Mouse (Mus musculus): ENCODE measurements around the gene Mycbp2.

The Mycbp2 gene

DNA sequence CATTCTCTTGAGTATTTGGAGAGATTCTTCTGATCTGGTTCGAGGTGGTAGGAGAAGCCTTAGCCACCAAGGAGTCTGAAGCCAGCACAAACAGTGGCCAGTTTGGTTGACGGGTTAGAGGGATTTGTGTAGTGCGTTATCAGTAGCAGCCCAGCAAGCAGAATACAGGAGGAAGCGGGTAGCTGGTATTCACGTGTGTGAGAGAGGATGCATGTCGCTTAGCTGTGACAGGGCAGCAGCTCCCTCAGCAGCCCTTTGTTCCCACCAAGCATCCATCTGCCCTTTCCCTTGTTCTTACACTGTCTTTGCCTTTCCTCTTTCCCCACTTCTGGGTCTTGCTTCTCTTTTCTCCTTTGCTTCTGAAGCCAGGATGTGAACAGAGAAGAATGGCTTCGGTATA is 271.4 kb downstream of the Mycbp2 start:
- DNase-seq (ENCODE audit: extremely low read depth, low read depth) = no peak

DNA sequence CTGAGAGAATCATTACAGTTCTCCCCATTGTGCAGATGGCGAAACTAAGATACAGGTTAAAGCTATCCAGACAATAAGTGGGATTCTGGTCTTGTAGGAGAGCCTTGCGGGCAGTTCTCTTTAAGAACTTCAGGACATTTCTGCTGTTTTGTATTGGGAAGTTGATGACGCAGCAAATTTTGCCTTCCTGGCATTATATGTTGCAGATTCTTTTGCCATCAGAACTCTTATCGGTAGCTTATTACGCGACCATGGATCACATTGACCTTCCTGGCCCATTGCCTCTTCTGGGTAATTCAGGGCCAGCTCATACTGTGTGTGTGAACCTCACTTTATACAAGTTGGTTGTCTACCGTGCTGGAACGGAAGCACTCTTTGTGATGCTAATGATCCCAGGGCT is 272.8 kb downstream of the Mycbp2 start:
- DNase-seq (ENCODE audit: extremely low read depth, low read depth) = no peak

DNA sequence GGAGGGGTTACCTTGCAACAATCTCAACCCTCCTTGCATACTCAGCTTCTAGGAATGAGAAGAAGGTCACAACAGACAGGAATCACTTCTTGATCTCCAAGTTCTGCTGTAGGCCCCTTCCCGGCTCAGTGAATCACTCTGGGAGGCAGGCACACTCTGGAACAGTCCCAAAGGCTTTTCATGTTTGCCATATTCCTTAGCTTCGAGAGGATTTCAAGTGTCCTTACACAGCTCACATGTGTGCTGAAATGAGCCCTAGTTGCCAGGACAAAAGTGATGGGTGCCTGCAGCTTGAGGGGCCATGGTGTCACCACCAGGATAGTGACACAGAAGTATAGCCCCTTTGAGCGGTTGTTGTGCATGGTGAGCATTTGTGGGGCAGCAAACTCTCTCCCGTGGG is 273.9 kb downstream of the Mycbp2 start:
- DNase-seq (ENCODE audit: extremely low read depth, low read depth) = no peak

DNA sequence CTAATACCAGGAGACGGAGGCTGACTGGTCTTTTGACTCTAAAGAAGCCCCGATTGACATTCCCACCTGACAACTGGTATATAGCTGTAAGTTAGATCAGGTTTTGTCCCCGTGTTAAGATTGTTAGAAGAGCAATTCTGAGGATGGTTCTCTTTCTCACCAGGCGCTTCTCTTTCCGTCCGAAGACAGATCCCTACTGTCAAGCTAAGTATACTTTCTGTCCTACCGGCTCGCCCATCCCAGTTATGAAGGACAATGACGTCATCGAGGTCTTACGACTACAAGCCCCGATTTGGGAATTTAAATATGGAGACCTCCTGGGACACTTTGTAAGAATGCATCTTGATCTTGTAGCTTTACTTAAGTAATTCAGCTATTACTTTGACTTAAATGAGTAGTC is 275.1 kb downstream of the Mycbp2 start:
- no peak for DNase-seq (ENCODE audit: extremely low read depth, low read depth)

DNA sequence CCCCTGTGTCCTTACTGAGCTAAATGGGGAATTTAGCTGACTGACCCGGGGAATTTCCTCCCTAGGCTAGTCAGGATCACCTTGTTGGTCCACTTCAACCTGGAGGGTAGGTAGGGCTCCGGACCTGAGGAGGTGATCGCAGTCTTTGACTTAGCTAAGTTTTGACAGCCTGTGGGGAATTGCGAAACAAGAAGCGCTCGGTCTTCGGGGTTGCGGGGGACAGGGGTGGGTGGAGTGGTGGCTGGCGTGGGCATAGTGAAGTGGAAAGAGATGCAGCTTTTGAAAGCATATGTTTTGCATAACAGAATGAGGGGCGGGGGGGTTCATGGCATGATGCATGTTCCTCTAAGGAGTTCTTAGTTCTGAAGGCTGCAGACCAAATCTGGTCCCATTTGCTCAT is 275.8 kb downstream of the Mycbp2 start:
- DNase-seq (ENCODE audit: extremely low read depth, low read depth) = no peak

DNA sequence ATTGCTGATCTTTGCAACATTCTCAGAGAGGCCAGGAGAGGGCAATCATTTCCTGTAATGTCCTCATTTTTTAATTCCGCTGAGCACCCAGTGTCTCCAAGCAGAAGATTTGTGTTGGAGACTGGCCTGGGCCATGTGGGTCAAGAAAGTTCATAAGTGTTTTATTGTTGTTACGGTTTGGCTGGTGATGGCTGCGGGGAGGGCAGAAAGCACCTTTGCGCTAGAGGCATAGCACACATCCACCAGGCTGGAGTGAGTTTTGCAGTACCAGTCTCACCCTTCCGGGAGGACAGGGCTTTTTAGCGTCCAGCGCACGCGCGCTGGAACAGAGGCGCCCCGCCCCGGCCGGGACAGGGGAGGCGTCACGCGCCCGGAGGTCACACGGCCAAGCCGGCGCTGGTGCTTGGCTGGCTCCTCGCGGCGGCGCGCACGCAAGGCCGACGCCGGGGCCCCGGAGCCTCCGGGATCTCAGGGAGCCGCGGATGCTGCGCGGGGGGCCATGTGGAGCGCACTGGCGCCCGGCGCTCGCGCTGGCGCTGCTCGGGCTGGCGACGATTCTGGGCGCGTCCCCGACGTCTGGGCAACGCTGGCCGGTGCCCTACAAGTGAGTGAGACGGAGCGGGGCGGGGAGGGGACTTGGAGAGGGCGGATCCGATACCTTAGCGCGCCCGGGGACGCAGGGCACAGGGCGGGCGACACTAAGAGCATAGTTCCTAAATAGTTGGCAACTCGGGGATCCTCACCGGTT is 276.6 kb downstream of the Mycbp2 start, which contains the start of gene Cln5:
Gene Cln5, plus strand, starts transcription at position 353 of the 748 bp plus-strand sequence.
- DNase-seq (ENCODE audit: extremely low read depth, low read depth) = peak; percentile 76

DNA sequence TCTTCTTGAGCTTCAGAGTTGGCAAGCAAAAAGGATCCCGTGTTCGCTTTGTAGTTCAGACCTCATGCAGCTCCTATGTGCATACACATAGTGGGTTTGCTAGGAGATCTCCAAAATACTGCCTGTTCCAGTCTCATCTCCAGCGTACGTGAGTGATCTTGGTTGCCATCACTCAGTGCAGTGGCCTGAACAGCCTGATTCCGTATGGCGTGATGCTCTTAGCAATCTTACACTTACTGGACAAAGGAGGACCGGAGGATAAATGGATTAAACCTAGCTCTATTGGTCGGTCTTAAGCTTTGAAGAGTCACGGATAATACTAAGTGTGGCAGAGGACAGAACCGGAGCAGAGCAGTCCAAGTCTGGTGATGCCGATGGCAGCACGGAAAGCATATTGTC is 277.1 kb downstream of the Mycbp2 start:
- DNase-seq (ENCODE audit: extremely low read depth, low read depth) = peak; percentile 47

DNA sequence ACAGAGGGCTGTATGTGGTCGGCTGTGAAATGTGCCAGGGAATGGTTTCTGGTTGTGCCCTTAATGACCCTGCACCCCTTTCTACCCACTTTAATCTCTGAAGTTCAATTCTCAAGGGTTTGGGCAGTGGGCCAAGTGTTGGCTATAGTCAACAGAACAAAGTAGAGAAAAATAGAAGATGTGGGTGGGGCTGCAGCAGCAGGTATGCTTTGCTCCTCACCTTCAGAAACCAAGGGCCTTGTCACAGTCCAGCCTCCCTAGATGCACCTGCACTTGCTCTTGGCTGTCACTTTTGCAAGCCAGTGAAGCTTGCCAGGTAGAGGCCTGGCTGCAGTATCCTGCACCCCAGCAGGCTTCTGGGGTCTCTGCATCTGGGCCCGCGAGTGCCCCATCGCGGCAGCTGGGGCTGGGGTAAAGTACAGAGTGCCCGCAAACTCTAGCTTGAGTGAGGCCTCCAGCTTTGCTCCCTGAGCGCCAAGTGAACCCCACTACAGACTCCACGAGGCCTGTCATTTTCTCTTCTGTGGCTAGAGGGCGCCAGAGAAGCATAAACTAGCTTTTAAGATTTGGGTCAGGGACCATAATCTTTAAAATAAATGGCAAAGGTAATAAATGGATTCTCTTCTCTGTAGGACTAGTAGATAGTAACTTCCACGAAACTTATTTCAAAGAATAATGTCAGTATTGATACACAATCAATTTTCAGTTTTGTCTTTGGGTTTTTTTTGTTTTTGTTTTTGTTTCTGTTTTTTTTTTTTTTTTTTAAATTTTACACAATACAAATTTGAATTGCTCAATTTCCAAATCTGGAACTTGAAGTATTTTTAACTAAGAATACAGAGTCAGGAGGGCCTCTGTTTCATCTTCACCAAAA is 281.1 kb downstream of the Mycbp2 start:
- DNase-seq (ENCODE audit: extremely low read depth, low read depth) = no peak
